Mouse (Mus musculus) spleen, adult 2 months (tissue): ENCODE measurements around the gene Wee2.

ENCODE experiments used
- CTCF ChIP-seq: fragments of 200-500 bp; IDR thresholded peaks from 2 replicates; pipeline ENCODE4 v1.5.1; 2011; ENCODE audit warnings: mild to moderate bottlenecking, inconsistent platforms; ENCODE audit not compliant: insufficient read depth, insufficient read length, insufficient replicate concordance; ENCODE audit errors: extremely low read depth
- POLR2A ChIP-seq: fragments of 200-500 bp; IDR thresholded peaks from 2 replicates; pipeline ENCODE4 v1.6.1; 2011; ENCODE audit warnings: low read depth, low read length, inconsistent platforms

DNA sequence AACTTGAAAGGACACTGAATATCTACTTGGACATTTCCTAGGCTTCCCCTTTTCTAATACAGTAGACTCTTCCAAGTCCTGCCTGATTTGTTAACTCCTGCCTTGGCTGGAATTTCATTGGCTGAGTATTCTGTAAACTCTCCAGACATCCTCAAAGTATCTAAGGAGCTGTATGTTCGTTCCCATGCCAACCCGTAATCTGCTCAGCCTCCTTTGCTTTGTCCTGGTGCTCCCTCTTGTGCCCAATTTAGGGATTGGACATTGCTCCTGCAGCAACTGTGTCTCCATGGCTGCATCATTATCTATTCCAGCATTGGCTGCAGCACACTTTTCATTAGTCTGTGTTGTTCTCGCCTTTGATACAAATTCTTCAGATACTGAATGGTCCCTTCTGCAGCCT, 45.7 kb upstream of the Wee2 start:
- TF ChIP-seq POLR2A (no peak), CTCF (peak; percentile 13; the same call in 1 of the 2 replicates)
